Mouse (Mus musculus) brain, embryonic 14.5 days (tissue): ENCODE results near the gene Pld1. TPM values are rescaled to one million over a fixed set of nuclear protein-coding genes. Genes with fewer than 3 reads are reported as not detected.
A peak's percentile ranks its signal among the peaks of the same experiment; 100 is the strongest.
"Not testable (repeated sequence)": the region's sequence is repeated elsewhere in the genome, so short reads cannot be mapped to it uniquely, and the experiment has no call there.

ENCODE experiments used
- DNase-seq: peaks from one replicate; pipeline ENCODE4 v3.0.0-alpha.2; 2011; ENCODE audit warnings: low read depth
- CTCF ChIP-seq: fragments of 200-500 bp; IDR thresholded peaks from 2 replicates; pipeline ENCODE4 v1.5.1; 2012; ENCODE audit warnings: inconsistent platforms, mild to moderate bottlenecking, moderate library complexity, borderline replicate concordance; ENCODE audit not compliant: insufficient read depth, insufficient read length; ENCODE audit errors: extremely low read depth
- POLR2A ChIP-seq: fragments of 200-500 bp; IDR thresholded peaks from 2 replicates; pipeline ENCODE4 v1.6.1; 2012; ENCODE audit warnings: mild to moderate bottlenecking, inconsistent platforms, borderline replicate concordance; ENCODE audit not compliant: poor library complexity, insufficient read depth, insufficient read length, severe bottlenecking; ENCODE audit errors: extremely low read depth
- polyA plus RNA-seq: library from polyadenylated mRNA; depleted of rRNA; stranded (reverse); fragments of >200 nt; gene quantifications from 2 replicates; pipeline ENCODE4 v1.2.3, GENCODE M21; 2012

Gene Pld1
- polyA plus RNA-seq, 1 experiment: 4.6 TPM

GRCm38 (mm10) chr3:27921268-27922020 lies 17.1 kb upstream of the Pld1 start:
- no peak for TF ChIP-seq CTCF
- no peak for TF ChIP-seq POLR2A
- no peak for DNase-seq

DNA sequence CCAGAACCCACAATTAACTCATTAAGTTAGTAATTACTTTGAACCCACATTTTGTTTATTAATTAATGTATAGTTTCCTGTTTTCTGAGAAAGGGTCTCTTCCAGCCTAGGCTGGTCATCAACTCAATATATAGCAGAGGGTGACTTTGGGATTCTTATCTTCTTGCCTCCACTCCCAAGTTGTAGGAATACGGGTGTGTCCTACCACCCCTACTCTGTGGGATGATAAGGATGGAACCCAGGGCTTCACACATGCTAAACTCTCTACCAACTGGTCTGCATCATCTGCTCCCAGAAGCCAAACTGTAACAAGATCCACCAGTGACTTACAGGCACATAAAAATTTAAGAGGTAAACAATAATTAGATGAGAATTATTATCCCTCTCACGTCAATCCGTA lies 14.5 kb upstream of the Pld1 start:
- no peak for TF ChIP-seq POLR2A
- no peak for TF ChIP-seq CTCF
- DNase-seq: no peak

- TF ChIP-seq POLR2A (no peak), CTCF (no peak)
- DNase-seq: no peak
Observed at GRCm38 (mm10) chr3:27929219-27929618, 9.3 kb upstream of the Pld1 start.

GRCm38 (mm10) chr3:27932391-27932790 lies 6.1 kb upstream of the Pld1 start:
- no peak for TF ChIP-seq POLR2A
- TF ChIP-seq CTCF: no peak
- DNase-seq: no peak

- TF ChIP-seq POLR2A: no peak
- no peak for TF ChIP-seq CTCF
Observed at GRCm38 (mm10) chr3:27935644-27936043, 2.9 kb upstream of the Pld1 start.

GRCm38 (mm10) chr3:27936731-27937130 lies 1.8 kb upstream of the Pld1 start:
- no peak for DNase-seq
- TF ChIP-seq CTCF: no peak
- no peak for TF ChIP-seq POLR2A

More at GRCm38 (mm10) chr3:27935644-27936043, 2.9 kb upstream of the Pld1 start:
- no peak for DNase-seq

DNA sequence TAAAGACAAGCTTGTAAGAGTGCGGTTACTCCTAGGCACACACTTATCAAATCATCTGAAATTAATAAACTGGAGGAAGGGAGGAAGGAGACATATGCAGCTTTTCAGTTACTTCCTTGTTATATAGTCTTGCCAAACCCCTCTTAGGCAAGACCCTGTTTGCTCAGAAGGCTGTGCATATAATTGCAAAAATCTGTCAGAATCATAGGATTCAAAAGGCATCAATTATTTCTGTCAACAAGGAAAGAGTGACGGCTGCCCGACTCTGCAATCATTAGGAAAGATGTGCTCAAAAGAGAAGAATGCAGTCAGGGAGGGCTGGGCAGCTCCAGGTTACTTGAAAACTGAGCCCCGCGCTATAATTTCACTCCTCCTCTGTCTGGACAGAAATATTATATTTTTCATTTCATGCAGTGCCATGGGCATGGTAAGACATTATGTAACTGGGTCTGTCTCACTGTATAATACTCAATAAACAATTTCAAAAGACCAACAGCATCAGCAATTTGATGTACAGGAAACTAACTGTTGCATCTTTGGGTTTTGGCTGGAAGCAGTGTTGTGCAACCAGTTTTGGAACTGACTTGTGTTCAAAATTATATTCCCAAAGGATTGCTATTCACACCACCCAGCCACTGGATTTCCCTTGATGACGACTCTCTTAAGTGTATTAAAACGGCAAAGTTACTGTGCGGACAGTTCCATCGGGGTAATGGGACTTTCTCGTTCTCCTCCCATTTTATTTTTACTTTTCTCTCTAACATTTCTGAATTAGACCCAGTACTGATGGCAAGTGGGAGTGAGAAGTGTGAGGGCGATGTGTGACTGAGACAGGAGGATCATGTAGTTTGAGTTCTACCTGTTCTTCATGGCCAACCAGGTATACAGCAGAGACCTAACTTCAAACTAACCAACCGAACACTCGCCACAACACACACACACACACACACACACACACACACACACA lies 1.1 kb upstream of the Pld1 start:
- no peak for TF ChIP-seq CTCF
- TF ChIP-seq POLR2A: no peak

GRCm38 (mm10) chr3:27941634-27942033 lies 3.1 kb downstream of the Pld1 start:
- no peak for TF ChIP-seq POLR2A
- TF ChIP-seq CTCF: no peak
- DNase-seq: peak; percentile 3

More for the DNA sequence above, 1.1 kb upstream of the Pld1 start:
- DNase-seq: no peak

GRCm38 (mm10) chr3:27942991-27943390 lies 4.5 kb downstream of the Pld1 start:
- DNase-seq: no peak
- TF ChIP-seq CTCF: no peak
- no peak for TF ChIP-seq POLR2A

GRCm38 (mm10) chr3:27945397-27945796 lies 6.9 kb downstream of the Pld1 start:
- DNase-seq: not testable (repeated sequence)

DNA sequence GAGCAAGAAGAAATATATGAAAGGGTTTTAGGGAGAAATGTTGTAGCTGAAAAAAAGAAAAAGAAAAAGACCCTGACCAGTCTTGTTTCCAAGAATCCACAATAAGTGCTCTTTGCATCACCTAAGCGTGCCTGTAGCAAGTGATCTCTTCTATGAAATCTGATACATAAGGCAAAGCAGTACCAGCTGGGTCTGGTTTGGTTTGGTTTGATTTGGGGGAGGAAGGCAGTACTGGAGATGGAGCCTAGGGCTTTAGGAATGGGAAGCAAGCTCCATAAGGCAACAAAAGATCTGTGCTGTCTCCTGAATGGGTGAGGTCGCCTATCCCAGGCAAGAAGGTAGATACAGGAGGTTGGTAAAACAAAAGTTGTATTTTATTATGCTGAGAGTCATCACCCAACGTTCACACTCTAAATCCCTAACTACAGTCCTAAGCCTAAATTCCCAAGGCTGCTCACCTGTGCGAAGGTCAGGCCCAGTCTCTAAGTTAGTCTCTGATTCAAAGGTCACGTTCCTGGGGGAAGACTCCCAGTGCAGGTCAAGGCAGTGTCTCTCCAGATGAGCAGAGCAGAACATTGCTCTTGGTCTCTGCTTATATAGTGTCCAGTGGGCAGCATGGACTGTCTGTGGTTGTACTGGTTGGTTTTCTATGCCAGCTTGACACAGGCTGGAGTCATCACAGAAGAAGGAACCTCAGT lies 10.8 kb downstream of the Pld1 start:
- TF ChIP-seq CTCF (no peak), POLR2A (no peak)
- DNase-seq: no peak
